Mouse (Mus musculus) myocyte (in vitro differentiated cells): ENCODE results near the gene Vegfb.

ENCODE experiments used
- CEBPB ChIP-seq: IDR thresholded peaks from 2 replicates; pipeline ENCODE4 v1.6.1; 2011; ENCODE audit warnings: mild to moderate bottlenecking, moderate library complexity; ENCODE audit not compliant: poor library complexity, insufficient read depth, severe bottlenecking
- E2F4 ChIP-seq: IDR thresholded peaks from one replicate; pipeline ENCODE4 v1.6.1; 2011; ENCODE audit warnings: mild to moderate bottlenecking, control low read depth, moderate library complexity; ENCODE audit not compliant: insufficient read depth
- MAX ChIP-seq: IDR thresholded peaks from one replicate; pipeline ENCODE4 v1.6.1; 2011; ENCODE audit warnings: low read depth, mild to moderate bottlenecking, control low read depth
- MYOD1 ChIP-seq, 3 experiments: IDR thresholded peaks; one replicate each; pipeline ENCODE4 v1.6.1; 2011; ENCODE audit warnings: control low read depth in 2 of 3, low read depth in 2 of 3, mild to moderate bottlenecking in 2 of 3, moderate library complexity in 1 of 3; ENCODE audit not compliant: insufficient read length in 2 of 3, control insufficient read depth in 1 of 3
- MYOG ChIP-seq, 3 experiments: IDR thresholded peaks; one replicate each; pipeline ENCODE4 v1.6.1; 2011; ENCODE audit warnings: control low read depth in 2 of 3, low read depth in 2 of 3, mild to moderate bottlenecking in 2 of 3; ENCODE audit not compliant: insufficient read length in 2 of 3, control insufficient read depth in 1 of 3, insufficient read depth in 1 of 3
- POLR2A ChIP-seq: IDR thresholded peaks from one replicate; pipeline ENCODE4 v1.6.1; 2011; ENCODE audit warnings: low read depth, mild to moderate bottlenecking, control low read depth, moderate library complexity; ENCODE audit not compliant: insufficient read length
- POLR2AphosphoS2 ChIP-seq: IDR thresholded peaks from one replicate; pipeline ENCODE4 v1.6.1; 2011; ENCODE audit warnings: low read depth, control low read depth; ENCODE audit not compliant: insufficient read length
- TCF12 ChIP-seq: IDR thresholded peaks from one replicate; pipeline ENCODE4 v1.6.1; 2011; ENCODE audit warnings: mild to moderate bottlenecking, control low read depth; ENCODE audit not compliant: poor library complexity, insufficient read depth, severe bottlenecking
- USF1 ChIP-seq: IDR thresholded peaks from one replicate; pipeline ENCODE4 v1.6.1; 2011; ENCODE audit warnings: low read depth, mild to moderate bottlenecking, control low read depth, moderate library complexity

DNA sequence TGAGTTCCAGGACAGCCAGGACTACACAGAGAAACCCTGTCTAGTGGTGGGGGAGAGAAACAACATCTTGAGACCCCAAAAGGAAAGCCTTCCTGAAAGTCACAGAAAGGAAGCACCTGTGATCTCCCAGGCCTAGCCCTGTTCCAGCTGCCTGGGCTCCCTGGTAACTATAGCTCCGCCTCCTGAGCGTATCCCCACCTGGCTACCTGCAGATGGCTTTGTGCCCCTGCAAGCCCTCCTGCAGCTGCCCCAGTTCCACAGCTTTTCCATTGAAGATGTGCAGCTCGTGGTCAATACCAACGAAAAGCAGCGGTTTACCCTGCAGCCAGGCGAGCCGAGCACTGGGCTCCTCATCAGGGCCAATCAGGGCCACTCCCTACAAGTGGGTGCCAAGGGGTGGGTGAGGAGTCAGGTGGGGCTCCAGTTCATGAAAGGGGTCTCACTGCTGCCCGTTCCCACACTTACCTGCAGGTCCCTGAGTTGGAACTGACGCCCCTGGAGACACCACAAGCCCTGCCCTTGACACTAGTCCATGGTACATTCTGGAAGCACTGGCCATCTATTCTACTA is 10.4 kb upstream of the Vegfb start:
- TF ChIP-seq POLR2A (no peak), USF1 (no peak), E2F4 (no peak), TCF12 (no peak), MYOD1 (IDR thresholded peaks at IDR 0.05; ENCODE audit: control insufficient read depth in 1 of 3, insufficient read length in 2 of 3, low read depth in 2 of 3) (no peak), MAX (no peak), POLR2AphosphoS2 (no peak), CEBPB (no peak), MYOG (IDR thresholded peaks at IDR 0.05; ENCODE audit: control insufficient read depth in 1 of 3, insufficient read depth in 1 of 3, insufficient read length in 2 of 3, low read depth in 2 of 3) (no peak)
